Mouse (Mus musculus): ENCODE results near the gene Acot2.

DNA sequence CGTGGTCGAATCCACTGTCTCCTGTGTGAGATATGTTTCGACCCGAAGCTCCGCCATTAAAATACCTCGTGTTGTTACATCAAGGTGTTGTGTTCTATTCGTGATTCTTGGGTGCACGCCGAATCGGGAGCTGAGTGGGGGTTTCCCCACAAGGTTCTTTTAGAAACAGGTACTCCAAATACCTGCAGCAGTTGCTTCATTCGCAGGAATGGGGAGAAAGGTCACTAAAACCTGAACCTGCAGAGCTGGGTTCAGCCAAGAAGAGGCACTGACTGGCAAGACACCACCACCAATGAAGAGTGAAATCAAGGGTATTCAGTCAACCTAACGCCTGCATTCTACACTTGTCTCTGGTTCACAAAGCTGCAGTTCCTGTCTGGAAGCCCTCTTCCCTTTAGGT, 20.6 kb downstream of the Acot2 start:
- TF ChIP-seq CTCF (IDR thresholded peaks at IDR 0.05; ENCODE audit: insufficient read depth, low read depth, low read length) (no peak), POLR2A (IDR thresholded peaks at IDR 0.05; ENCODE audit: insufficient read depth, low read depth, low read length) (no peak)
